Mouse (Mus musculus): ENCODE data around the gene Plcl1.

Plcl1 gene

DNA sequence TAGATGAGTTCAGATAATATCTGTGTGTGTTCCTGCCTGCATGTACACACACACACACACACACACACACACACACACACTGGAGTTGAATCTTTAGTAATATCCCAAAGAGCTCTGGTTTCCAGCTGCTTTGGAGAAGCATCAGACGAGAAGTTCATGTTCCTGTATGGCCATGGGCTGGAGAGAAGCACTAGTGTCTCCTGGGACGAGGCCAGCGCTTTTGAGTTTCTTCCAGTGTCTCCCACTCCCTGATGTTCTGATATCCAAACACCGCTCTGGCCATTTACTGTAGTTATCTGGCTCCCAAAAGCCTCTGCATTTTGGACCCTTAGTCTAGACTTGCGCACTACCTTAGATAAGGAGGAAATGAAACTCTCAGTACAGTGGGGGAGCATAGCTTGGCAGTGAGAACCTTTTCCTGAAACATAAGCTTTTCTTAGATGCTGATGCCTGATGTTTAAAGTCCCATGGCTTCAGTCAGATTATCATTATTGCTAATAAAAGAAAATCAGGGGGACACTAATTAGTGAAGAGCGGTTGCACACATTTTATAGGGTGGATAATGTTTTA is 207.1 kb downstream of the Plcl1 start:
- DNase-seq (ENCODE audit: low spot score): peak; percentile 55

DNA sequence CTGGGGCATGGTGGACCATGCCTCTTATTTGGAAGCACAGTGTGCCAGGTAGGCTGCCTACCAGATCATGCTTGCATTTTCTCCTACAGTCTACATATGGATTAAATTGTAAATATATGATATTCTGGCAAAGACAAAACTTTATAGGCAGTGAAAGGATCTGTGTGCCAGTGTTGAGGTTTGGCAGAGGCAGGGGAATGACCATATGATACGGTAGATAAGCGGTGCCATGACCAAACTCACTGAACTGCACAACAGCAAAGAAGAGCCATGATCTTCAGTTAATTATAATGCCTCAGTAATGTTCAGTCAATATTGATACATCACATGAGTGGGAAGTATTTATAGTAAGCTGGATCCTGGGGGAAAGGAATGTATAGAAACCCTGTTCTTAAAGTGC is 212.1 kb downstream of the Plcl1 start:
- no peak for DNase-seq (ENCODE audit: low spot score)

DNA sequence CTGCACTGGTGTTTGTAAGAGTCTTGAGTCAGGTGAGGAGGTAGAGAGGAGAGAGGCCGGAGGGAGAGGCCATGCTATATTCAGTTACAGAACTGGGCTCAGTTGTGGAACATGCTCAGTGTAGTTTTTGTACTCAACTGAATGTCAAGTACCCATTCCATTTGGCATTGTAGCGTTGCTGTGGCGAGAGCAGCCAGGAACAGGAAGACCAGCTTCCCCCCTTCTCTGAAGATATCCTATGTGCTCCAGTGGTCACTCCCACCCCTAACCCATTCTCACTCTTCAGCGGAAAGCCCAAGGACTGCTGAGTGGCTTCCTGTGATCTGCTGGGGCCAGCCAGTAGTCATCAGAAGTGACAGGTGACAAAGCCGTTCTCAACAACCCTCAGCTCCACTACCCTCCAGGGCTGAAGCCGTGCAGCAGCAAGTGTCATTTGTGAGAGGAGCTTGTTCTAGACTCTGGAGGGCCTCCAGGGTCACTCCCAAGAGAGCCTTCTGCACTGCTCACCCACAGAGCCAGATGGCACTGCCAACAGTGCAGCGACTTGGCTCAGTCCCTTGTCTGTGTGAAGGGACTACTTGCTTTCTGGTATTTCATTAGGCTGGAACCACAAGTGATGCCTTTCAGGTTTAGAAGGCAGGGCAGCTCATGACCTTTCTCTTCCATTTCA is 213.0 kb downstream of the Plcl1 start:
- no peak for DNase-seq (ENCODE audit: low spot score)

DNA sequence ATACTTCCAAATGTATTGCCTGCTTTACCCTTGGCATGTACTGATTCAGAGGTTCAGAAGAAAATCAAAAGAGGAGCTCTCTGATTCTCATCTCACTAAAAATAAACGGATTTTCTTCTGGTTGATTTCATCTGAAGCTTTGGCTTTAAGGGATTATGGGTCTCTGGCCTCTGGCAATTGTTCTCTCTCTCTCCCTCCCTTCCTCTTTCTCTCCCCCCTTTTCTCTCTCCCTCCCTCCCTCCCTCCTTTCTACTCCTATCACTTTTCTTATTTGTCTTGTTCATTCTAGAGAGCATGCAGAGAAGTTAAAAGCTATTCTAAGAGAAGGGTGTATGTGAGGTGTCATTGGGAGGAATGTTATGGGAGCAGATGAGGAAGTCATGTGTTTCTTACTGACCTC is 225.8 kb downstream of the Plcl1 start:
- DNase-seq (ENCODE audit: low spot score): no peak

- DNase-seq (ENCODE audit: low spot score): no peak
Observed at GRCm38 (mm10) chr1:55632024-55632423, 226.3 kb downstream of the Plcl1 start.

GRCm38 (mm10) chr1:55633326-55633725 is 227.6 kb downstream of the Plcl1 start:
- no peak for DNase-seq (ENCODE audit: low spot score)

GRCm38 (mm10) chr1:55659518-55660210 is 253.9 kb downstream of the Plcl1 start:
- no peak for DNase-seq (ENCODE audit: low spot score)

GRCm38 (mm10) chr1:55661381-55661780 is 255.7 kb downstream of the Plcl1 start:
- DNase-seq (ENCODE audit: low spot score): no peak

- no peak for DNase-seq (ENCODE audit: low spot score)
Observed at GRCm38 (mm10) chr1:55665137-55665827, 259.6 kb downstream of the Plcl1 start.

GRCm38 (mm10) chr1:55665828-55666673 is 260.3 kb downstream of the Plcl1 start:
- no peak for DNase-seq (ENCODE audit: low spot score)

DNA sequence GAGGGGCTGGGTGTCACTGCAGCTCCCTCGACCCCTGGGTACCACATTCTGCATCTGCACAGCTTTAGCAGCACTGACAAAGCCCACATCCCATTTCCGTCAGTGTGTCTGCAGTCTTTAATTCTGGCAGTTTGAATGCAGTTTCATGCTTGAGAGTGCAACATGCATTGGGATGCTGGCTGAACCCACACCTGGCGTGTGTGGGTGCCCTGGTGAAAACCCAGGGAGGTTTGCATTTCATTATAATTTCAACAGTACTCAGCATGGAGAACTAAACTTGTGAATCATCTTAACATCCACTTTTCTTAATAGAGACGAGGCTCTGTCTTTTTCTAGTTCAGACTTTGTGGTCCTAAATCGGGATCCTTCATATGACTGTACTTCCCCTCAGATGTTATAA is 261.1 kb downstream of the Plcl1 start:
- no peak for DNase-seq (ENCODE audit: low spot score)

DNA sequence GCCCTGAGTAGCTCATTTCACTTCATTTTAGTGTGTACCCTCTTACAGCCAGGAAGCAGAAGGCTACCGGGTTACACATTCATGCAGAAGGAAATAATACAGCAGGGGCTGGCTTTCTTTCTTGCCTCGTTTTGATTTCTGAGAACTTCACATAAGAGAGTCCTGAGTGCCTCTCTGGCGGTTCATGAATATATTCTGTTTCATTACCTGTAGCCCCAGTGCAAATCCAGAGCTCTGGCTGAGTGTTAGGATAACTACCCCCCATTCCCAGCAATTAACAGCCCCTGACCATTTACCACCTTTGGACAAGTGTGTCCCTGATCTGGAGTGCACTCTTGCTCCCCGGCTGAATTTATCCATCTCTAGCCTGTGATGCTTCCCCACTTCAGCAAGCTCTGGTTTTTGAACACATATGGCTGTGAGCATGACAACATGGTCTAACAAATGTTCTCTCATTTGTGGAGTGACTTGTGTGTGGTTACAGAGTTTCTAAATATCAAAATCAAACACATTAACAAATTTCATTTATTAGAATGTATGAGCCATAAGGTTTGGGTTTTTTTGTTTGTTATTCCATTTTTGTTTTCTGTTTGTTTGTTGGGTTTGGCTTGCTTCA is 263.0 kb downstream of the Plcl1 start:
- no peak for DNase-seq (ENCODE audit: low spot score)

- DNase-seq (ENCODE audit: low spot score): no peak
Observed at GRCm38 (mm10) chr1:55682676-55683075, 277.0 kb downstream of the Plcl1 start.

DNA sequence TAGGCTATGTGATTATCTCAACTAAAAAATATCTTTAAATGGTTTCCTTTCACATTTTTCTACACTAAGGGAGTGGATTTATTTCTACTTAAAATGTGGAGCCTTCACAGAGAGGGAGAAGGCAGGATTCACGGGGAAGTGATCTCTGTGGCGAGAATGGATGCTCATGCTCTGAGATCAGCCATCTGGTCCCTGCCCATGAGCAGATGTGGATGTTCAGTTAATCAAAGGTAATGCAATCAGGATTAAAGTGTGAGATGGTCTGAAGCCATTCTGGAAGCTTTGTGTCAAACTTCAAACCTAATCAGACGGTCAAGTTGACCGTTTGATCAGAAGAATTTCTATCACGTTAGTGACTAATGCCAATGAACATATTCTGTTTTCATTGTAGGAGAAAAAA is 280.5 kb downstream of the Plcl1 start:
- DNase-seq (ENCODE audit: low spot score): no peak

DNA sequence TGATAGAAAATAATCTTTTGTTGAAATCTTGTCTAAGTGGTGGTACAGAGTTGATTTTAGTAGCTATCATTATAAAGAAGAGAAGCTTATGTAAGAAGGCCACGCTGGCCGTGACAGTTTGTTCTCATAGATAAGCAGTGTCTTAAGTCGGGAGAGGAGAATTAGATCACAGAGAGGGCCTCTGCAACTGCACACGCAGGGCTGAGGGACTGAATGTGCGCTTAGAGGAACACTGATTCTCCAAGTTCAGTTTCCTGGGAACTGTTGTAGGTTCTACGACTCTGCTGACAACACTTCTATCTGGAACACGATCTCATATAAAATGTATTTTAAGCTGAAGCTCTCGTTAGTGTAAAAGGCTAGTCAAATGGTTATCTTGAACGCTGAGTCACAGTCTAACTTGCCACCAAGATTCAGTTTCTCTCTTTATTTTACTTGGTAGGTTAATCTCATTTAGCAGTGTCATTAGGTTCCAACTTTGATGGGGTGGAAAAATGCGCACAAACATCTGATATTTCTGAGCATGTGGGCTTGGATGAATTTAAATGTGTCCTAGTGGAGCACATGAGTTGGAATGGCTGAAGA is 288.0 kb downstream of the Plcl1 start:
- DNase-seq (ENCODE audit: low spot score): no peak

DNA sequence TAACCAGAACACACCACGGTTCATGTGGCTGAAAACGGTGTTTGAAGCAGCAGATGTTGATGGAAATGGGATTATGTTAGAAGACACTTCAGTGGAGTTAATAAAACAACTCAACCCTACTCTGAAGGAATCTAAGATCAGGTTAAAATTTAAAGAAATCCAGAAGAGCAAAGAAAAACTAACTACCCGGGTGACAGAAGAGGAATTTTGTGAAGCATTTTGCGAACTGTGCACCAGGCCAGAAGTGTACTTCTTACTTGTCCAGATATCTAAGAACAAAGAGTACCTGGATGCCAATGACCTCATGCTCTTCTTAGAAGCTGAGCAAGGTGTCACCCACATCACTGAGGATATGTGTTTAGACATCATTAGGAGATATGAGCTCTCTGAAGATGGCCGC is 290.5 kb downstream of the Plcl1 start:
- DNase-seq (ENCODE audit: low spot score): no peak

DNA sequence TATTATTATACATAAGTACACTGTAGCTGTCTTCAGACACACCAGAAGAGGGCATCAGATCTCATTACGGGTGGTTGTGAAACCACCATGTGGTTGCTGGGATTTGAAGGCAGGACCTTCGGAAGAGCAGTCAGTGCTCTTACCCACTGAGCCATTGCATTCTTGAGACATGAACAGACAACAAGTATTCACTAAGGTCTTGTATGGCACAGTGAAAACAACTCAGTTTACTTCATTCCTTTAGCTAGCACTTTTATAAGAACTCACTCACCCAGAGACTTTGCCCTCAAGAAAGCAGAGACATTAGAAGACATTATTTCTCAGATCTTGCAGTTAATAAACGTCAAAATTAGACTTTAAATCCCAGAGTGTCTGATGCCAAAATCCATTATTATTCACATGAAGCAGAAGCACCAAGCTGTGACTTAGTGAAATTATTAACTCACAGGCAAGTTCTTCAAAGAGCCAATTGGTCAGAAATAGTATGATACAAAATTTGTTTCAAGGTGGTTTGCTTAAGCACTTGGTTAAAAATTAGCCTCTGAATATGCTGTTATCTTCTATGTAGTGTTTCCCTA is 293.8 kb downstream of the Plcl1 start:
- DNase-seq (ENCODE audit: low spot score): no peak

- no peak for DNase-seq (ENCODE audit: low spot score)
Observed at GRCm38 (mm10) chr1:55700016-55700415, 294.3 kb downstream of the Plcl1 start.

DNA sequence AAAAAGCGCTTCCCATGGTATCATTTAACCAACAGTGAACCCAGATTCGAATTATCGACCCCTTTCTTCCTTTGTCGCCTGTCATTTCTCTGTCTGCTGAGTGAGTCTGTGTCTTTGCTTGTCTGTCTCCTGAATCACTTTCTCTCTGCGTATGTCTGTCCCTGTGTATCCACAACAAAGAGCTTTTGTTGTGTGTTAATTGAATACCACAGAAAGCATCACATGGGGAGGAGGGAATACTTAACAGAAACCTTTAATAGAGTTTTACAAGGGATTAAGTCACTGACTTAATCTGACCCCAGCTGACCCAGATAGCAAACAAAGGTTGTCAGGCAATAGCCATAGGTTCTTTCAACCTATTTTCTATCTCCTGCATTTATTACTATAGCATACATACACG is 295.0 kb downstream of the Plcl1 start:
- no peak for DNase-seq (ENCODE audit: low spot score)

GRCm38 (mm10) chr1:55701601-55702000 is 295.9 kb downstream of the Plcl1 start:
- DNase-seq (ENCODE audit: low spot score): no peak

DNA sequence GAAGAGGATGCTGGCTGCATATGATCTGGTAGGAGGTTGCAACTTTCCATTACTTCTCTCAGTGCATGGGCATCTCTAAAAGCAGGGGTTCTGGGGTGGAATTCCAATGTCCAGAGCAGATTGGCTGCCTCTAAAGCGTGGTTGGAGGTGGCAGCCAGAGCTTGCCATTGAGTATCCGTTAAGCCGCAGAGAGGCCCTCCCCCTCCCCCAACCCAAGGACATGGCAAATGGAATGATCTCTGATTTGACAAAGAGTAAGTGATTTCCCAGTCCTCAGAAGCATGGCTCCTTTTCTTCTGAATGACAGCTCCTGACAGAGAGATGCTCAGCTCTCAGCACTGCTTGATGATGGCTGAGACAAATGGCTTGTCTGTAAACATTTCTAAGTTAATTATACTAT is 296.4 kb downstream of the Plcl1 start:
- DNase-seq (ENCODE audit: low spot score): no peak

Measured in testis, postnatal 10 days (tissue).